In genomic region chr1:194197516-194197915, GRCm38 (mm10) we compare ENCODE assay signal across 16 mouse cellular contexts.
DNase-seq lines count a peak whose midpoint lies in the region; ATAC-seq and TF ChIP-seq lines count a peak whose summit lies in the region.
"Had no signal": no experiment of that assay in that cellular context is flagged by ENCODE, and none has a peak within 500 bp of the region (broad histone marks: within the 10 kb centered on the region; RNA-seq: fewer than 3 reads in every experiment).

No protein-coding gene starts in this region.

- 60% methylated on average over 2 of the region's 2 CpGs for WGBS in hindbrain, embryonic 10.5 days
- 65% methylated on average over 2 of the region's 2 CpGs for WGBS in hindbrain, embryonic 12.5 days
- WGBS in lung, postnatal 0 days, result 53% methylated on average over 2 of the region's 2 CpGs

- ATAC-seq in hindbrain, embryonic 12.5 days (ENCODE audit: low FRiP score), result no peak
- peak; percentile 71 for ATAC-seq in lung, postnatal 0 days

- no peaks in the 10 kb centered on the region for H3K27me3 ChIP-seq in hindbrain, embryonic 10.5 days (ENCODE audit: insufficient read depth, poor library complexity, severe bottlenecking)
- H3K27me3 ChIP-seq in hindbrain, embryonic 12.5 days, result no peaks in the 10 kb centered on the region
- no peaks in the 10 kb centered on the region for H3K27me3 ChIP-seq in lung, postnatal 0 days (replicated peaks; ENCODE audit: insufficient read depth, low read length)
- H3K27me3 ChIP-seq: heart, embryonic 15.5 days; liver, embryonic 13.5 days had no signal

- H3K27ac ChIP-seq in hindbrain, embryonic 10.5 days, result no peak overlapping the region
- H3K27ac ChIP-seq in hindbrain, embryonic 12.5 days, result no peak overlapping the region
- no peak overlapping the region for H3K27ac ChIP-seq in lung, postnatal 0 days (ENCODE audit: low read length)
- no peak overlapping the region for H3K27ac ChIP-seq in layer of hippocampus, adult 2 months
- H3K27ac ChIP-seq: heart, embryonic 15.5 days; limb, embryonic 10.5 days; liver, embryonic 13.5 days had no signal

- TF ChIP-seq EP300 in lung, postnatal 0 days (IDR thresholded peaks at IDR 0.05), result no peak

- intact Hi-C loops in heart, postnatal 14 days (cut with DNase I), result no loop called here

- H3K4me3 ChIP-seq in hindbrain, embryonic 10.5 days, result no peak overlapping the region
- H3K4me3 ChIP-seq in hindbrain, embryonic 12.5 days, result no peak overlapping the region
- H3K4me3 ChIP-seq in lung, postnatal 0 days (ENCODE audit: low read depth, low read length), result no peak overlapping the region
- no peak overlapping the region for H3K4me3 ChIP-seq in layer of hippocampus, adult 2 months
- H3K4me3 ChIP-seq: heart, embryonic 15.5 days; limb, embryonic 10.5 days; liver, embryonic 13.5 days had no signal

- no peaks in the 10 kb centered on the region for H3K9me3 ChIP-seq in hindbrain, embryonic 10.5 days
- no peaks in the 10 kb centered on the region for H3K9me3 ChIP-seq in hindbrain, embryonic 12.5 days (replicated peaks)
- no peaks in the 10 kb centered on the region for H3K9me3 ChIP-seq in lung, postnatal 0 days (ENCODE audit: low read length)
- H3K9me3 ChIP-seq: G1E; heart, embryonic 15.5 days; limb, embryonic 10.5 days; liver, embryonic 13.5 days had no signal

- no peak overlapping the region for H3K4me2 ChIP-seq in hindbrain, embryonic 12.5 days (replicated peaks)
- H3K4me2 ChIP-seq in lung, postnatal 0 days (replicated peaks; ENCODE audit: low read depth, low read length), result no peak overlapping the region
- H3K4me2 ChIP-seq: heart, embryonic 15.5 days; liver, embryonic 13.5 days had no signal

- no peaks in the 10 kb centered on the region for H3K36me3 ChIP-seq in hindbrain, embryonic 10.5 days
- H3K36me3 ChIP-seq in hindbrain, embryonic 12.5 days, result no peaks in the 10 kb centered on the region
- no peaks in the 10 kb centered on the region for H3K36me3 ChIP-seq in lung, postnatal 0 days (ENCODE audit: insufficient read depth, low read length)
- H3K36me3 ChIP-seq: G1E; heart, embryonic 15.5 days; limb, embryonic 10.5 days; liver, embryonic 13.5 days had no signal

- H3K4me1 ChIP-seq in hindbrain, embryonic 10.5 days (replicated peaks), result 0 out of 2 replicates have a peak, but pooled peaks cover 5% of the 10 kb centered on the region
- no peaks in the 10 kb centered on the region for H3K4me1 ChIP-seq in hindbrain, embryonic 12.5 days
- no peaks in the 10 kb centered on the region for H3K4me1 ChIP-seq in lung, postnatal 0 days (ENCODE audit: insufficient read depth, low read depth, low read length)
- H3K4me1 ChIP-seq: heart, embryonic 15.5 days; liver, embryonic 13.5 days had no signal

- DNase-seq in hindbrain, embryonic 10.5 days (ENCODE audit: low spot score), result peak; percentile 3
- peak; percentile 39 for DNase-seq in lung, postnatal 0 days (ENCODE audit: low spot score)
- no peak for DNase-seq in lung, postnatal 25 days (ENCODE audit: low spot score)
- peak; percentile 7 to 20 for DNase-seq in heart, postnatal 14 days
- DNase-seq in spleen, postnatal 14 days (ENCODE audit: low spot score in 2 of 2), result no peak
- no peak for DNase-seq in layer of hippocampus, adult 2 months (ENCODE audit: low spot score in 2 of 2)
- DNase-seq: adrenal gland, postnatal 10 days; cerebellum, adult 2 months; gastrocnemius, postnatal 10 days; liver, embryonic 13.5 days; right cerebral cortex, postnatal 14 days; thymus, postnatal 36 days had no signal

- no peak for TF ChIP-seq CTCF in lung, postnatal 0 days (IDR thresholded peaks at IDR 0.05)
- no peak for TF ChIP-seq CTCF in layer of hippocampus, adult 2 months (conservative IDR thresholded peaks at IDR 0.05)

- no peak overlapping the region for H3K9ac ChIP-seq in hindbrain, embryonic 12.5 days
- H3K9ac ChIP-seq in lung, postnatal 0 days (replicated peaks; ENCODE audit: low read depth), result no peak overlapping the region
- H3K9ac ChIP-seq: heart, embryonic 15.5 days; liver, embryonic 13.5 days had no signal

Comparison
In these comparisons a context has a peak if more than half of its experiments do, and no peak if none do; other contexts are left out.
1. DNase-seq: peak in hindbrain, embryonic 10.5 days (single experiment), lung, postnatal 0 days (single experiment) and heart, postnatal 14 days (2 of 2); none in lung, postnatal 25 days (single experiment), spleen, postnatal 14 days (0 of 2) and layer of hippocampus, adult 2 months (0 of 2).